Mouse (Mus musculus): Measurements from ENCODE around the gene Nrxn1. TPM values are rescaled to one million over a fixed set of nuclear protein-coding genes. Genes with fewer than 3 reads are reported as not detected.
A peak's percentile ranks its signal among the peaks of the same experiment; 100 is the strongest.

The Nrxn1 gene
- total RNA-seq, 2 experiments from 2014 or later, result 1.9 to 2.6 TPM

GRCm38 (mm10) chr17:90809197-90810163, 283.4 kb downstream of the Nrxn1 start:
- peak; percentile 18 to 66 for DNase-seq

GRCm38 (mm10) chr17:90808256-90808655, 284.6 kb downstream of the Nrxn1 start:
- no peak for DNase-seq

GRCm38 (mm10) chr17:90807199-90807598, 285.7 kb downstream of the Nrxn1 start:
- DNase-seq, result no peak

- DNase-seq, result no peak
Observed at GRCm38 (mm10) chr17:90798689-90799088, 294.2 kb downstream of the Nrxn1 start.

GRCm38 (mm10) chr17:90797659-90798288, 295.1 kb downstream of the Nrxn1 start:
- no peak for DNase-seq

- no peak for DNase-seq
Observed at GRCm38 (mm10) chr17:90796974-90797373, 295.9 kb downstream of the Nrxn1 start.

- no peak for DNase-seq
Observed at GRCm38 (mm10) chr17:90788491-90789127, 304.3 kb downstream of the Nrxn1 start.

GRCm38 (mm10) chr17:90788040-90788439, 304.8 kb downstream of the Nrxn1 start:
- DNase-seq, result no peak

GRCm38 (mm10) chr17:90787121-90787788, 305.6 kb downstream of the Nrxn1 start:
- no peak for DNase-seq

- DNase-seq, result no peak
Observed at GRCm38 (mm10) chr17:90780481-90780880, 312.4 kb downstream of the Nrxn1 start.

- DNase-seq, result no peak
Observed at GRCm38 (mm10) chr17:90775397-90775796, 317.5 kb downstream of the Nrxn1 start.

- no peak for DNase-seq
Observed at GRCm38 (mm10) chr17:90773233-90773632, 319.6 kb downstream of the Nrxn1 start.

GRCm38 (mm10) chr17:90768216-90768615, 324.7 kb downstream of the Nrxn1 start:
- DNase-seq, result no peak

- no peak for DNase-seq
Observed at GRCm38 (mm10) chr17:90727124-90727523, 365.7 kb downstream of the Nrxn1 start.

GRCm38 (mm10) chr17:90704773-90705172, 388.1 kb downstream of the Nrxn1 start:
- no peak for DNase-seq

GRCm38 (mm10) chr17:90702626-90703025, 390.2 kb downstream of the Nrxn1 start:
- no peak for DNase-seq

- no peak for DNase-seq
Observed at GRCm38 (mm10) chr17:90696071-90696800, 396.6 kb downstream of the Nrxn1 start.

- no peak for DNase-seq
Observed at GRCm38 (mm10) chr17:90695086-90695584, 397.7 kb downstream of the Nrxn1 start.

- no peak for DNase-seq
Observed at GRCm38 (mm10) chr17:90684172-90684571, 408.7 kb downstream of the Nrxn1 start.

GRCm38 (mm10) chr17:90681019-90681418, 411.9 kb downstream of the Nrxn1 start:
- no peak for DNase-seq

- DNase-seq, result no peak
Observed at GRCm38 (mm10) chr17:90676676-90677075, 416.2 kb downstream of the Nrxn1 start.

Data from heart, adult 18-20 months (tissue).